Mouse (Mus musculus): ENCODE data around the gene Tfcp2l1.

Gene Tfcp2l1

DNA sequence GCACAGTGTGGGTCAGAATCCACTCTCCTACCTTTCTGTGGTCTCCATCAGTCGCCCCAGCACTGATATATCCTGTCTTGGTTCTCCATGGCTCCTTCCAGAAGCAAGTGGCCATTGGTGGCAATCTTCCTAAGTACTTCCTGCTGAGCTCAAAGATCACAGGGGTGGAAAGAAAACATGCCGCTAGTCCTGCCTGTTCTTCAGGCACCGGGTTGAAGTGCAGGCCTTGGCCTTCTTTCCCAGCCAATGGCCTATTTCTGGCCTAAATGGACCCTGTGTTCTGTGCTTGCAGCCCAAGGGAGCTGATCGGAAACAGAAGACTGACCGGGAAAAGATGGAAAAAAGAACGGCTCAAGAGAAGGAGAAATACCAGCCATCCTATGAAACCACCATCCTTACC is 31.0 kb downstream of the Tfcp2l1 start:
- no peak for DNase-seq

DNA sequence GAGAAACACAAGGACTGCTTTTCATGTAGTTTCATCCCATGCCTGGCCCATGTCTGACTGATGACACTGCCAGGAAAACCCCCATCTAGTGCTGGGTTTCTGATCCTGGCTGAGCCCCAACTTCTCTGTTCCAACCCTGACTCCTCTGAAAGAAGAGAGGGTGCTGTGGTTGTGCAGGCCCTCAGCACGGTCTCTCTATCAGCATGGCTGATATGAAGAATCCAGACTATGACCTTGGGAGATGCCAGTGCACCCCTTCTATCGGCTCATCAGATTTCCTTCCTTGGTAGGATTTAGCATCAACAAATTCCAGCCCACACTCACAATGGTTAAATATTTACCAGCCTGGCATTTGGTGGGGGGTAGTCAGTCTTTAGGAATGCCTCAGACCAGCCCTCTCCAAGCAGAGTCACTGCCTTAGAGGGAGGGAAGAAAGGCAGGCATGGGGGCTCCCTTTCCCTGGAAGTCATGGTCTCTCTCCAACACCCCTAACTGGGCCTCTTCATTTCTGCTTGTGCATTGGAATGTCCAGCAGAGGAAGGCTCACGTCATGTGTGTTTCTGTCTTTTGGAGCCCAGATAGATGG is 33.2 kb downstream of the Tfcp2l1 start:
- peak; percentile 5 for DNase-seq

DNA sequence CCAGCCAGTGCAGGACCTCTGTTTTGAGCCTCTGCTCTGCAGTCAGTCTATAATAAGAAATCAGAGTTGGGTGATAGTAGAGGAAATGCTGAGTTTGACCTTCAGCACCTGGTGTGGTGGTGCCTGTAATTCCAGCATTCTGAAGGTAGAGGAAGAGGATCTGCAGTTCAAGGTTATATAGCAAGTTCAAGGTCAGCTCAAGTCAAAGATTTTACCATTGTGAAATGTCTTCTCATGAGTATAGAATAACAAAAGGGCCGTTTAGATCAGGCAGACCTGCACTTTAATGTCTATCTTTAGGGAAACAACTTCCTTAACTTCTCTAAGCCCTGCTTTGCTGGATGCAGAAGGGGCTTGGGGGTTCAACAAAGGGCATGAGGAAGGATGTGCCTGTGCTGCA is 35.3 kb downstream of the Tfcp2l1 start:
- DNase-seq: no peak

DNA sequence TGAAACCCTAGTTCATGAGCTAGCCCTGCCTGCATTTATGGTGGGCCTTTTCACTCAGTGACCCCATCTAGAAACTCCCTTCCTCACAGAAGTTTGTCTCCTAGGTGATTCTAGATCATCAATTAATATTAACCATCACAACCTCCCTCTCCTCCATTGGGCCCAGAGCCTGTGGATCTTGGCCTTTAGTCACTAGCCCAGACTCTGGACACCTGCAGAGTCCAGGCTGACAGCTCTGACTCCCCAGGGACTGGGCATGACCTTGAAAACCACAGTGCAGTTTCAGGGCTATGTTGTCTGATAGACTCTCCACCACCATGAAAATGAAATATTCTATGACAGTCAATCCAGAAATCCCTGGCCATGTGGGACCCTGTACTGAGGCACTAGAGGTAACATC is 39.8 kb downstream of the Tfcp2l1 start:
- DNase-seq: no peak

DNA sequence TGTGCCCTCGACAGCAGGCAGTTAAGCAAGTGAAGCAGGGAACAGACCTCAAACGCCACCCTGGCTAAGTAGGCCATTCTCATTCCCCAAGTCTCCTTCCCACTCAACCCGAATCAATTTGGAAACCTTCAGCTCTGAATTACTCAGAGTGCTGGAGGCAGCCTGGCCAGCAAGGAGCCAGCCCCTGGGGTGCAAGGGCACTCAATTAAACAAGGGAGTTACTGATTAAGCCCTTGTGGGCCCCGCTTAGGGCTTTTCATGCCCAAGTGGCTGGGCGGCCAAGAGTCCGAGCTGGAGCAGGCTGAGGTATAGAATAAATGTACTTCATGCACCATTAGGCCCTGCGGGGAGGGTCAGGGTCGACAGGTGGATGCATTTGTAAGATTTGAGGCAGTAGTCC is 44.5 kb downstream of the Tfcp2l1 start:
- peak; percentile 9 for DNase-seq

DNA sequence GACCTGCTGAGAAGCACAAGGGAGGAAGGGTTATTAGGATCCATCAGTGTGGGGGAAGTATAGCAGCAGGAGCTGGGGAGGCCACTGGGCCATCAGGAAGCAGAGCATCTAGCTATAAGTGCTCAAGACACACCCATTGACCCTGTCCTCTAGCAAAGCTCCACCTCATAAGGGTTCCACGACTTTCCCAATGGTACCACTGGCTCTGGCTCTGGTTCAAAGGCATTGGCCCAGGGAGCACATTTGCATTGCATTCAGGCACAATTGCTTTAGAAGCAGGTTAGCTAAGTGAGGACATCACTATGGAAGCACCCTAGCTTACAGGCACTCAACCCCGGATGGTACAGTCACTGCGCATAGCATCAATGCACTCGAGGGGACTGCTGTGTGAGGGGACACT is 46.4 kb downstream of the Tfcp2l1 start:
- DNase-seq: no peak

DNA sequence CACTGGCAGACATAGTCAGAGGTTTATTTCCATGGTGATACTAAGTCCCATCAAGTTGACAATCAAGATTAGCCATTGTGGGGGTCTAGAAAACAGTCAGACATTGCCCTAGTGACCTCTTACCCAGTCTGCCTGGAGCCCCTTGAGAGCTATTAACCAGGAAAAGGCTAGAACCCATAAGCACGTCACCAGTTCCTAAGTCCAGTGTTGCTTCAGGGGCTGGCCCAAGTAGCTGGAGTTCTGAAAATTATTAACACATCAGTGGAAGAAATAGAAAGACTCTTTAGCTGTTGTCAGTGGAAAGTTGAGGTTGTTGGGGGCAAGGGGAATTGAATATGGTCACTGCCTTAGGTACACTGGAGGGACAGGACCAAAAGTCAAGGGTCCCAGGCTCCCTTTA is 54.2 kb downstream of the Tfcp2l1 start:
- no peak for DNase-seq

DNA sequence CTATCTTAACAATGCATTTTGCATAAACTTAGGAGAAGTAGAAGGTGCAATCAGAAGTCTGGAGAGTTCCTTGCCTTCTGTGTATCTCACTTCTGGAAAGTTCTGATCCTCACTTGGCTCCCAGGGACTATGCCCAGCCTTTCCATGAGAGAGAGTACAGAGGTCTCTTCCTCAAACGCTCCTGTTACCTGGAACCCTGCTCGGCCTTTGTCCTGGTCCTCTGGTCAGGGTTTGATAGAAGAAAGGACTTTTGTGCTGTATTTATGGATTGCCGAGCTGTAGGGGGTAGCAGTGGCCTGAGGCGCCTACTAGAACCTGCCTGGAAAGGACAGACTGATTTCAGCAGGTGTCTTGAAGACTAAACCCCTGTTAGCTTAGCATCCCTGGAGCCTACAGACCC is 55.9 kb downstream of the Tfcp2l1 start:
- no peak for DNase-seq

DNA sequence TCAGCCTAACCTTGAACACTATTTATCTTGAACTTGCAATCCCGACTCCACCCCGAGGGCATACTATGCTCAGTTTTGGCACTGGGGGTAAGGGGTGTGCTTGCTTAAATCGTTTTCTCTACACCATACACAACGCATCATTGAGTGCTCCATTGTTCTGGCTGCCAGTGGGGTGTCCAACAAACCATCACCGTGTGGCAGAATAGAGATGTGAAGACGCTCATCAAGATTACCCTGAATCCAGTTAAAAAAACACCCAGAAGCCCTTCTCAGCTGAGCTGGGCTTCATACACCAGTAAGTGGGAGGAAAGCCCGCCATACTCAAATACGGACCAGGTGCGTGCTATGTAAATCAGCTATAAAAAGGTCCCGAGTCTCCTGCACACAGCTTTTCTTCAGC is 60.0 kb downstream of the Tfcp2l1 start:
- no peak for DNase-seq

DNA sequence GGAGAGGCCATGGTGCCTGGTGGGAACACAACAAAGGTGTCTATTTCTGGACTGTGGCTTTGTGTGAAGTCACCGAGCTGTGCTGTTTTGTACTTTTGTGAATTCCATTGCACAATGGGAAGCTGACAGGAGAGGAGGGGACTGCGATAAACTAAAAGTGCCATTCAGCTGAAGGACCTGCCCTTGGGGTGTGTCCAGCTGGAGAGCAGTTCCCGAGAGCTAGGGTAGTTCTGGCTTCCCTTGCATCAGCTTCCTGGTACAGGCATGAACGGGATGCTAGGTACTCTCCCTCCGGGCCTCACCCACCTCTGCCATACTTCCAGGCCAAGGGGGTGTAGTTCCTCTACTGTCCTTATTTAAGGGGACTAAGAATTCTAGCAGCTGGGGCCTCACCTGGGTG is 62.1 kb downstream of the Tfcp2l1 start:
- DNase-seq: peak; percentile 68

DNA sequence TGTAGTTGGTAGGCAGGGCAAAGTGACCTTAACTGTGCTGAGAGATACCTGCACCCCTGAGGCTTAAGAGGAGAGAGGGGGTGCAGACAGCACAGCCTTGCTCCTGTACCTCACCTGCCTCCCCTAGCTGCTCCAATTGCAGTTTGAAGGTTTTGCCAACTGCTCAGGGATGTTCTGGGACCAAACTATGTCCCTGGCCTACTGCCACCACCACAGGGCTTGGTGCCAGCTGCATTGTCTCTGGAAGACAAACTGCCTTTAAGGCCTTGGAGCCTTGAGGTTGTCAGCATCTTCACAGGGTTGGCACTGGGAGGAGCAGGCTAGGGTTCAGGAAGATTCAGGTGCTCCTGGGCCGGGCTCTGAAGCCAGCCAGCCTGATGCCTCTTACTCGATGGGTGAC is 66.7 kb downstream of the Tfcp2l1 start:
- DNase-seq: peak; percentile 29

DNA sequence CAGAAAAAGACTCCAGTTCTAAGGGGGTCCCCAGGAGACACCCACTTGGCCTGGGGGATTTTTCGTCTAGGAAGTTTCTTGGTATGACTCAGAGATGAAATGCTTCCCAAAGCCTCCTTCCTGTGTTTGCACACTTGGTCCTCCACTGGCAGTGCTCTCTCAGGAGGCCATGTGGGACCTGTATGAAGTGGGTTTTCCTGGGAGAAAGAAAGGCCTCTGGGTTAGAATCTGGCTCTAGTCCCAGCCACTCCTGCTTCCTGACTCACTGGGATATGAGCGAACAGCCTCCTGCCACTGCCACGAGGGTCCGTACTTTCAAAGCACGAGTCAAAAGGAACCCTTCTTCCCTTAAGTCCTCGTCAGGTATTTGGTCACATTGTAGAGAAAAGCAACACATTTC is 70.2 kb downstream of the Tfcp2l1 start:
- peak; percentile 4 for DNase-seq

DNA sequence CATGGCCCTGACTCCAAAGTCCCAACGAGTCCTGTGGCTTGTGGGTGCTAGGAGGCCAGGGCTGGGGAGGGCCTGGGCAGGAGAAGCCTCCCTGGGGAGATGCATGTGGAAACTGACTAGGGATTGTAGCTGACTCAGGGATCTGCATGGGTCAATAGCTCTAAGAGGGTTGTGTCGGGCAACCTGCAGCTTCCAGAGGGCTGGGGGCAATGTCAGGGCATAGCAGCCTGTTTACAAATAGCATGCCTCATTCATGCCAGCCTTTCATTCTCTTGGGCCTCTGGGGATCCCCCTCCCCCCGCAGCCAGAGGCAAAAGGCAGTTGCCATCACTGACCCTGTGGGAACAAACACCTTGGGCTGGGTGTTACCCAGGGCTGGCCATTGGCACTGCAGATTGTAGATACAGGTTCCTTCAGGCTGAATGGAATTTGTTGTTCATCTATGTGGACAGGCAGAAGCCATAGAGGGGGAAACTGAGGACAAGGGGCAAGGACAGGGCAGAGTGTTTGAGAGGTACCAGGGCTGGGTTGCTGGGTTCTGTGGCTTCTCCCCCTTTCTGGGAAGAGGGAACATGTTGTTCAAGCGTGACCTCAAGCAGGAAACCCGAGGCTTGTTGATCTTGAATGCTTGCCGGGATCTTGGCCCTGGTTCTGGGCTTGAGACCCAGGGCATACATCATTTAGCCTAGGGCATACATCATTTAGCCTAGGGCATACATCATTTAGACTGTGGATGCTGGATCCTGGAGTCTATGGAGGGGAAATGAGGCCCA is 71.6 kb downstream of the Tfcp2l1 start:
- DNase-seq: no peak

DNA sequence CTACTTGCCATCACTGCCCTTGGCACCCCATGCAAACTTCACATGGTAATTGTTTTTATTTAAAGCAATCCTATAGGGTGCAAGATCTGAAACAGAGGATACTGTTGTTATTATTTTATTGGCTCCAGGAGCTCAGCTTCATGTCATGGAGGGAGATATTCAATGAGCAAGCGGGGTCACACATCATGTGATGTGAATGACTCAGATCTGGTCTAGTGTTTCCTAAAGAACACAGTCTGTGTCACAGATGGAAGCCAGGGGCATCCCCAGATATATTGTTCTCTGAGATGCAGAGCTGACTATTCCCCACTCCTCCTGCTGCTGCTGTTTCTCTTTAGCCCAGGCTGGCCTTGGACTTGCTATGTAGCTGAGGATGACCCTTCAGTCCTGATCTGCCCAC is 72.2 kb downstream of the Tfcp2l1 start:
- DNase-seq: no peak

DNA sequence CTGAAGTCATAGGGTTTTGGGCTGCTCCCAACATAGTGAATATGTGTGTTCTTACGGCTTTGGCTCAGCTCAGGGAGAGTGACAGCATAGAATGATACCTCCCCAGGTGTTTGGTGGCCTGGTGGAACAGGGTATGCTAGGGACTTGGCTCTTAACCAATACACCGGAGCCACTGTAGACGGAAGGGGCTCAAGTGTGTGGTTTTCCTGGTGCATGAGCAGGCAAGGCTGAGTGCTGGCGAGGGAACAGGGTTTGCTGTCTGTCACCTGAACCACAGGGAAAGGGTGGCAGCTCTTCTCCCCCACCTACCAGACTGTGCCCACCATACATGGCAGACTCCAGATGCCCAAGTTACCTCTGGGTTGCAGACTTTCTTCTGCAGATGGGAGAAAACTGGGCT is 83.9 kb downstream of the Tfcp2l1 start:
- DNase-seq: no peak

DNA sequence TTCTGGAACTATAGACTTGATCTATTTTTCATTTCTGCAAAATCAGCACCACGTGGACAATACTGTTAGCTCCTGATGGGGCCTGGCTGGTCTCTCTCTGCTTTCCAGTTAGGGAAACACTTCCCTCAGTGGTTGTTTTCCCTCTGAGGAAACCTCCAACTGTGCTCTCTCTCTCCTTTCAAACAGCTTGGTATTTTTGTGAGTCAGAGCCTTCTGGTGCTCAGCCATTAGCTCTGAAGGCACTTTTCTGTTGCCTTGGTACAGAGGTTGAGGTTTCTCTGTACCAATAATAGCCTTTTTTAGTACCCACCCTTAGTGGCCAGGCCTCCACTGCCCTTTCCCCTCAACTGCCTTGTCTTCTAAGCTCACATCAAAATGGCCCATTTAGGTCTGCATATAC is 88.5 kb downstream of the Tfcp2l1 start:
- no peak for DNase-seq

DNA sequence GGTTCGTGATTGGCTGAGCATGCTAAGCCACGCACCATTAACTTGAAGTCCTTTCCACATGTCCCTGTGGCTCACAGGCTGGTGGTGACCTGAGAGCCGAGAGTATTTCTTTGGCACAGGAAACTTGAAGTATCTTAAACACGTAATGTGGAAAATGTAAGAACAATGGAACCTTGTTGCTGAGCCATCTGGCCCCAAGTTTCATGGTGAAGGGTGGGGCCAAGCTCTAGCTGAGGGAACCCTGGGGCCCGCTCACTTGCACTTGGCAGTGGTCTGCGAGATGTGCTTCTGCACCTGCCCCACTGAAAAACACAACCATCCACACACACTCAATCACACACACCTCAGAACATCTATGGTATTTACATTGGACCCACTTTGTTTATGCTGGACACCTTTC is 90.3 kb downstream of the Tfcp2l1 start:
- DNase-seq: no peak

DNA sequence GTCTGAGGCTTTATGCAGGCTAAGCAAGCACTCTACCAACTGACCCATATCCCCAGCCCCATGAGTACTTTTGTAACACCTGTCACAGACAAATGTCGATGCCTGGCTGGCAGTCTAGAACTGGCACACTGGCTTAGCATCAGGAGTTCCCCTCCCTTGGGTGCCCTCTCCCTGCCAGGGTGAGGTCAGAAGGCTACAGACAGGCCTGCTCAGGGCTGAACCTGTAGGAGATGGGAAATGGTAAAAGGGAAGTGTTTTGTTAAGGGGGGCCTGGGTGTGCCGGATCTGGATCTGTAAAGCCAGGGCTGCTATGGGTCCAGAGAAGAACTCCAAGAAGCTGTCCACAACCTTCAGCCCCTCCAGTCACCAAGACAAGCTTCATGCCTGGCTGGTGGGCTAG is 92.0 kb downstream of the Tfcp2l1 start:
- DNase-seq: no peak

DNA sequence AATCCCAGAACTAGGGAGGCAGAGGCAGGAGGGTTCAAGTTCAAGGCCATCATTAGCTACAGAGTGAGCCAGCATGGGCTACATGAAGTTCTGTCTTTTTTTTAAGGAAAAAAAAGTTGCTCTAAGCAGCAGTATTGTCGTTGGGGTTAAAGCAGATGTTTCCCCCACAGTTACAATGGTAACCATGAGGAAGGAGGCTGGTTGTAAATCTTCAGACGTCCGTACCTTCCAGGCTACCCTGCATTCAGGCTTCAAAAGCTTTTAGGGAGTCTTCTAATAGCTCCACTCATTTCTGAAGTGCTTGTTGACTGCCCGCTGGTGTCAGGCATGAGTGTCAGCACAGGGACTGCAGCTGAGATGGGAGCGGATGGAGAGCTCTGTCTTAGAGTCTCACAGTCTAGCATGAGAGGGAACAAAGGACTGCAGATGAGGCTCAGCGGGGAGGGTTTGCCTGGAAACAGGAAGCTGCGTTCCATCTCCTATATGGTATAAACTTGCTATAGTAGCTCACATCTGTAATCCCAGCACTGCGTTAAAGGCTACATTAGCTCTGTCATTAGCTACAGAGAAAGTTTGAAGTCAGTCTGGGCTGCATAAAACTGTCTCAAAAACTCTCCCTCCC is 92.8 kb downstream of the Tfcp2l1 start:
- DNase-seq: no peak

DNA sequence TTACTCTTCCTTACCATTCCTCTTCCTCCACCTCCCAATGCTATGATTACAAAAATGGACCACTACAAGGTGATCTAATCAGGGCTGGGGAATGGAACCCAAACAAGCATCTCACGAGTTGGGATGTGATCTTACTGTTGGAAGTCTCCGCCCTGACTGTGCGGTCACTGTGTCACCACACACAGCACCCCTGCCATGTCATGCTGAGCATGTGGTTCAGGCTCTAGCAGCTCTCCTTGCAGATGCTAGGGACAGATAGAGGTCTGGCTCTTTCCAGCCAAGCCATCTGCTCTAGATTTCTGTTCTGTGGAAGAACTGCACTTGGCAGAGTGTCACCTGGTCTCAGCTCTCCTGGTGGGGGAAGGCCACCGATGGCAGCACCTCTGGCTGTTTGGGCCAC is 99.3 kb downstream of the Tfcp2l1 start:
- DNase-seq: no peak

DNA sequence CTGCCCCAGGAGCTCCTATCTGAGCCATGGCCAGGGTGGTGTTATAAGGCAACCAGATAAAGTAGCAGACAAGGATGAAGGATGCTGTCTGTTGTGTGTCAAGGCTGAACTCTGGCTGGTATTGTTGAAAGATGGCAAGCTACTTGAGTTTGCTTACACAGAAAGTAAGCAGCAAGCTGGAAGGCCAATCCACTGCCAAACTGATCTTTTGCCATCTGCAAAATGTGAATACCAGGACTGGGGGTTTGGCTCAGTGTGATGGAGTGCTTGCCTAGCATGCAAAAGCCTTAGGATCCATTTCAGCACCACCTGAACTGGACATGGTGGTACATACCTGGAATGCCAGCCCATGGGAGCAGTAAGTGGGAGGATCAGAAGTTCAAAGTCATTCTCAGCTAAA is 101.1 kb downstream of the Tfcp2l1 start:
- DNase-seq: no peak
